Mouse (Mus musculus): Measurements from ENCODE around the gene Crabp2.
A peak's percentile ranks its signal among the peaks of the same experiment; 100 is the strongest.

Gene Crabp2

GRCm38 (mm10) chr3:87927452-87927851 is 21.0 kb upstream of the Crabp2 start:
- DNase-seq (ENCODE audit: low spot score in 2 of 2) = no peak

DNA sequence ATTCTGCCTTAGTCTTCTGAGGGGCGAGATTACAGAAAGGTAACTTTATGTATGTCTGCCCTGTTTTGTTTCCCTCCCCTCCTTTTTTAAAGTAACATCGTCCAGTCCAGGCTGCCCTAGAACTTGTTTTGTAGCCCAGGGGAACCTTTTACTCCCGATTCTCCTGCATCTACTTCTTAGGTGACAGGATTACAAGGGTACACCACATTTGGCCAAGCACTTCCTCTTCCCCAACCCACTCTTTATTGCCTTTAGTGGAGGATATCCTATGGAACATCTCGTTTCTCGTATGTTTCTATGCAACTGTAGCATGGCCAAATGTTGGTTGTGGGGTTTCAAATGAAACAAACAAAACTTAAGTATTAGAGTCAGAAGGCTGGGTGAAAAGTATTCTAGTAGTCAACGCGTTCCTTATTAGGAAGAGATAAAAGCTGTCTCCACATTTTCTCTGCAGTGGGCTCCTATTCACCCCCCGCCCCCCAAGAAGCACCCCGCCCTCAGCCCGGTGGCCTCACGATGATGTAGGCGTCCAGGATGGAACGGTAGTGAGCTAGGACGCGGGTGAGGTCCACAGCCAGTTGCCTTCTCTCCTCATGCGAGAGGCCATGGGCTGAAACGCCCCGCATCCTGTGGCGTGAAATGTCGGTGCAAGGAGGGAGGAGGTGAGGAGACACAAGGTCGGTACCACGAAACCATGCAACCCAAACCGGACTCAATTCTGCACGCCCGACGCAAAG is 19.0 kb upstream of the Crabp2 start:
- no peak for DNase-seq (ENCODE audit: low spot score in 2 of 2)

DNA sequence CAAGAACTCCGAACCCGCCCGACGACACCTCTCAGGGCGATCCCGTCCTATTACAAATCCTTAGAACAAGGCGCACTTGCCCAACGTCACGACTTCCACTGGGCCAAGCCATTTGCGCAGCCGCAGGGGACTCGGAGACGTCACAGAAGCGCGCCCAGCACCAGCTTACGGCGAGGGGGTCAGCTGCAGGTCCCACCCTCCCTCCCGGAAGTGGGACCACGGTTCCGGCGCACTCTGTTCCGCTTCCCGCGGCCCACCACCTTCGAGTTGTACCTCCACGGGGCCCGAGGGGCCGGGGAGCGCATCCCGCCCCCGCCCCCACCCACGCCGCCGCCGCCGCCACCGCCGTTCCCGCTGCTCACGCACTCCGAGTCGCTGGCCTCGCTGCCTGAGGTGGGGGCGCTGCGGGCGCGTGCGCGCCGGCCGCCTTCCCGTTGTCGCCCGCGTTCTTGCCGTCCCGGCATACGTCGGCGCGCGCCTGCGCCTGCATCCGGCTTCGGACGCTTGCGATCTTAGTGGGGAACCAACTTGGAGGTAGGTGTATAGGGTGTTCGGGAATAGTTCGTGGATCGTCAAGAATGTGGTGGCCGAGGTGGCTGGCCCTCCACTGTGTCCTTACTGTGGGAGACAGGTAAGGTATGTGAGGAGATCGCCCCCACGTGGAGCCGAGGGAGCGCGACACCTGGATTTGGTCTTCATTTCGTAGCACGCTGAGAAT is 18.2 kb upstream of the Crabp2 start, which contains the start of the genes Isg20l2 and Rrnad1:
TSS of gene Isg20l2 (plus strand) at position 237 of the 718 bp plus-strand sequence.
TSS of gene Rrnad1 (minus strand) at position 640 of the 718 bp plus-strand sequence.
- DNase-seq (ENCODE audit: low spot score in 2 of 2) = peak; percentile 96

- DNase-seq (ENCODE audit: low spot score in 2 of 2) = no peak
Measured at GRCm38 (mm10) chr3:87934026-87934425, 14.4 kb upstream of the Crabp2 start.

DNA sequence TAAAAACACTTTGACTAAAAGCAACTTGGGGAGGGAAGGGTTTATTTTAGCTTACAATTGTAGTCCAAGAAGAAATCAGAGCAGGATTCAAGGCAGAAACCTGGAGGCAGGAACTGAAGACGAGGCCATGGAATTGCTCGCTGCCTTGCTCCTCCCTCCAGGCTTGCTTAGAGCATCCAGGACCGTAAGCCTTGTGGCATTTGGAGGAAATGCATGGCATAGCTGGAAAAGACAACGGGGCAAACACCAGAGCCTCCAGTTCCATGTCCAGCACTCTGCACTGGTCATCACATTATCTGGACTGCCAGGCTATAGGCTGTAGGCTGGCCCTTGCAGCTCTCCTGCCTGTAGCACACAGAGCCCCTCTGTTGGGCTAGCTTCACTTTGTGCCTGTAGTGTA is 14.0 kb upstream of the Crabp2 start:
- no peak for DNase-seq (ENCODE audit: low spot score in 2 of 2)

DNA sequence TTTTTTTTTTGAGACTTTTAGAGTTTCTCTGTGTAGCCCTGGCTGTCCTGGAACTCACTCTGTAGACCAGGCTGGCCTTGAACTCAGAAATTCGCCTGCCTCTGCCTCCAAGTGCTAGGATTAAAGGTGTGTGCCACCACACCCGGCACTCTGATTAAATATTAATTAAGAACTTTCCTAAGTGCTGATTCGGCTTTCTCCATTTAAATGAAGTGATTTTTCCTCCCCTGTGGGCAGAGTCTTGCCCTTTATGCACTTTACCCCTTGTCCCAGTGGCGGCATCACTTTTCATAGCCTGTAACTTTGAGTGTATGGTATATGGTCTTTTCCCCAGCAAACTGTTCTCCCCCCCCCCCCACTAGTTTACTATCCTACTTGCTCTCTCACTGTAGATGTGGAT is 13.3 kb upstream of the Crabp2 start:
- no peak for DNase-seq (ENCODE audit: low spot score in 2 of 2)

- peak in 1 of 2 experiments; percentile 56 for DNase-seq (ENCODE audit: low spot score in 2 of 2)
Measured at GRCm38 (mm10) chr3:87935776-87936175, 12.7 kb upstream of the Crabp2 start.

DNA sequence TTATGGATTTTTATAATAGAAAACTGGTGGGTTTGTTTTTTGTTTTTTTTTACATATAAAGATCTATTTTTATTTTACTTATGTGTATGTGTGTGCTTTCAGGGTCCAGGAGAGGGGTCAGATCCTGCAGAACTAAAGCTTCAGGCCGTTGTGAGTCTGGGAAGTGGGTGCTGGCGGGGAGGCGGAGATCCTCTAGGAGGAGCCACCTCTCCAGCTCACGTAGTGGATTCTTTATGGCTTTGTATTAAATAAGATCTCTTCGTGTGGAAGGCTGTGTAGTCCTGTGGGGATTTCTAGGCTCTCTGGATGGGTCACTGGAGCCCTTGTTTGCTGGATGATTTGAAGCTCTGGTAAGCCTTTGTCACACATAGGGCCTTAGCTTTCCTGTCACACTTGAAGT is 7.9 kb upstream of the Crabp2 start:
- no peak for DNase-seq (ENCODE audit: low spot score in 2 of 2)

GRCm38 (mm10) chr3:87942471-87942870 is 6.0 kb upstream of the Crabp2 start:
- no peak for DNase-seq (ENCODE audit: low spot score in 2 of 2)

DNA sequence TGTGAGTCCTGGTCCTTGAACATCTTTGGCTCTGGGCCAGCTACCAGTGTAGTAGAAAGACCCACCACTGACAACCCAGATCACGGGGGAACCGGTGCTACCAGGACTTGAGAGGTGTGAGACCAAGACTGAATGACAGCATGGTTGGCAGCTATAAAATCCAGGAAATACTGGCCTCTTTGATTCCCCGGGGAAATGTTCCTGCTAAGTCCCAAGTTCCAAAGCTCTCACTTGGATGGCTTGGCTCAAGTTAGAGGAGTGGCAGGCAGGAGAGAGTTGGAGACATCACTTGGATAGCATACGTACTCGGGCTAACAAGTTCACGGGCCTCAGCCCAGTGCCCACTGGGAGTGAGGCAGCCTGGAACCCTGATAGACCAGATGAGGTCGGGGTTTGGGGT is 4.9 kb upstream of the Crabp2 start:
- no peak for DNase-seq (ENCODE audit: low spot score in 2 of 2)

DNA sequence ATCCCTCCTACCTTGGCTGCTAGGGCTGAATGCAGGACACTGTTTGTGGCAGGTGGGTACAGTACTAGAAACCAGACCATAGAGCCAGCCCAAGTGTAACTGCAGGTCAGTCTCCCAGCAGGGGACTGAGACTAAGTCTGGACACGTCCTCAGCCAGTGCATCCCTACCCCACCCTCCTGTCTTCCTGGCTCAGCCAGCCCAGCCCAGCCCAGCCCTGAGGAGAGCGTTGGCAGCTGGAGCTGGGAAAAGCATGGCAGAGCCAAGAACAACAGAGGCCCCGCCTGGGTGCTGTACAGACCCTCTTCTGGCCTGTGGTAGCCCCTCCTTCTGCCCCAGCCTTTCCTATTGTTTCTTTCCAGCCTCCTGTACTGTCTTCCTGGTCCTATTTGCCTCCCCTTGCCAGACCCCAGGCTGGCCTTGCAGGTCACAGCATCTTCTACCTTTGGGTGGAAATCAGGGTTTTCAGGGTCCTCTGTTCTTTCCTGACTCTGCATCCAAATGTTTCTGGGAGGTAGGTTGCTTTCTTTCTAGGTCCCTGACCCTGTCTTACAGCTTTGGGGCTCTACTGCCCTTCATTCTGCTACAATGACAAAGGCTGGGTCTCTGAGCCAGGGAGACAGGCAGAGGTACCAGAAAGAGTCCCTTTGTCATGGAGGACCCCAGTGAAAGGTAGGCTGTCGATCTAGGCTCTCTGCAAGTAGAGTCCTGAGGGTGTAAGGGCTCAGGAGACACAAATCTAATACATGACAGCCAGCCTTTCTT is 3.4 kb upstream of the Crabp2 start:
- DNase-seq (ENCODE audit: low spot score in 2 of 2) = peak in 1 of 2 experiments; percentile 21

DNA sequence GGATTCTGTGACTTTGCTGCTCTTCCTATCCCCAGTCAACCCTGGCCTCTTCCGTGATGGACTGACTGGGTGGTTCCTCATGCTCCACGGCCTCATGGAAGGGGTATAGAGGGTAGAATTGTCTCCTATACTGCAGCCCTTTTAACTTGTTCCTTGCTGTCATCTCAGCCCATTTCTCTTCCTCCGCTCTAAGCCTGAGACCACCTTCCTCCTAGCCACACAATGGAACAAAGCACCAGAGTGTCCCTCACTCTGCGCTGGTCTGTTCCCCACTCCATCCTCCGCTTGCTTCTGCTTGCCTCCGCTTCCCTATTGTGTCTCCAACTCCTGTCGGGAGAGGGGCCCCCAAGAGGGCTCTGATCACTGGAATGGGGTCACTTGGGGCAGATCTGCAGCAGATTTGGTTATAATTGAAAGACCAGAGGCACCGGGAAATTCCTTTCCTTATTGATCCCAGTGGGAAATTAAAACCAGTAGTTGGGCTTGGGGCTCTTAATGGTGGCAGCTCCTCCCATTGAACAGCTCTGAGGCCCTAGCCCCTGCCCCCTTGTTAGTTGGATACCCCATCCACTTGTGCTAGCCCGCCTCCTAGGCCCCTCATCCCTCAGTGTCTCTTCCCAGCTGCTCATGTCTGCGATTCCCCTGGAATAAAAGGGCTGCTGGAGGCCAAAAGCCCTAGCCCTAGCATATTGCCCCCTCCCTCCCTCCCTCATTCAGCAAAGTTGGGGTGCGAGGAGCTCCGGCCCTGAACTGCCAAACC is 2.5 kb upstream of the Crabp2 start:
- no peak for DNase-seq (ENCODE audit: low spot score in 2 of 2)

DNA sequence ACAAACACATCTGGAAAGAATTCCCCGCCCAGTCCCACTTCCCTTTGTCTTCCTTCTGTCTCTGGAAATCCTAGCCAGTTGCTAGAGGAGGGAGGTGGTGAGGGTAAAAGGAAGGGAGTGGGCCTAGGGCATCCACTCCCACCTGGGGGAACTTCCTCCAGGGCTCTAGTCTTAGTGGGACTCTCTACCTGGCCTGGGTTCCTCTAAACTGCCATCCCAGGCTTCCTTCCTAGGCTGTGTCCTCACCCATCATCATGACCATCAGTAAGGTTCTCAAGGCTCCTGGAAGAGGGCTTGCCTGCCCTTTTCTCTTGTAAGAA is 2.0 kb upstream of the Crabp2 start:
- no peak for DNase-seq (ENCODE audit: low spot score in 2 of 2)

DNA sequence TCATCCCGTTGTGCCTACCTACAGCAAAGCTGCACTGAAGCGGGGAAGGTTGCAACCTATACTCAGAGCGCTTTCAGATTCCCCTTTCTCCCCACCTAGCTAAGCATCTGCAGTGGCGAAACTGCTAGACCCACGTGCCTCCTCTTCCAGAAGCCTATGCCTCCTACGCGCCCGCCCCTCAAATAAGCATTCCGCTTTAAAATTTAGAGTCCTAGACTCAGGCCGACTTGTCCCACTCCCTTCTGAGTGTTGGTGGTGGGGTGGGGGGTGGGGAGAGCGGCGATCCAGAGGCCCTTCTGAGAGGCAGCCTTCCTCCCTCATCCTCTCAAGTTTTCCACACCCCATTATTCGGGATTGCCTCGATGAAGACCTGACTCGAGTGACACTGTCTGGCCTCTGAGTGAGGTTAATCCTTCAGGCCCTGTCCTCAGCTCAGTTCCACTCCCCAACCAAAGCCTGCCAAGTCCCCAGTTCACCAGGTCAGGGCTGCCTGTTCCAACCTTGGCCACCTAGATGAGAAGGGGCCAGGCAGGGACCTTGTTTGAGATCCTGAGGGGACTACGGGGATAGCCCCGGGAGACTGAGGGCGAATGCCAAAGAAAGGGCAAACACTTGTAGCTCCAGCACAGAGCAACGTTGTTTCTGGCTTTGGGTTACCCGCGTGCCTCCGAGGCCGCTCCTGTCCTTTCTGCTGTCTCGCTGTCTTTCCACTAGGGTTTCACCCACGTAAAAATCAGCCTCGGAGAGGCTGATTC is 1.2 kb upstream of the Crabp2 start:
- DNase-seq (ENCODE audit: low spot score in 2 of 2) = no peak

GRCm38 (mm10) chr3:87947811-87948199 is 661 bp upstream of the Crabp2 start:
- DNase-seq (ENCODE audit: low spot score in 2 of 2) = no peak

- no peak for DNase-seq (ENCODE audit: low spot score in 2 of 2)
Measured at GRCm38 (mm10) chr3:87949266-87949954, 944 bp downstream of the Crabp2 start.

DNA sequence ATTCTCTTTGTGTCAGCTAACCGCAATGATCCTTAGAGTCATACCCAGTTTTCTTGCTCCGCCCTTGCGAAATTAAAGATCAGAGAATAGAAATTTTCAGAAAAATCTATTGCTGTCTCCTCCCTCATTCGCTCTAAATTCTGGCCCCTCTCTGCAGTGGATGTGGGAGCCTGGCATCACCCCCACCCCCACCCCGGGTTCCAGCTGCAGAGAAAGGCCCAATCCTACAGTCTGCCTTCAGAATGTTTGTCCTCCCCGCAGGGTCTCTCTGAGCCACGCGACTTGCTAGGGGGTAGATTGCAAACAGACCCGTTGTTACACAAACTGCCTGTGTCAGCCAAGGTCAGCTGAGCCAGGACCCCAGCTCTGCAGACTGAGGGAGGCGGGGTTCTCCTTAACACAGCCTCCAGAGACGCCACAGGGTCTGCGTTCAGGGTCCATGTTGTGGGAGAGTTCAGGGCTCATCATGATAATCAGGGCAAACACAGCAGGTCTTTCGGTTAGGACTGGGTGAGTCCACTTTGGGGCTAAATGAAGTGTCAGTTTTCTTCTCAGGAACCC is 1.6 kb downstream of the Crabp2 start:
- DNase-seq (ENCODE audit: low spot score in 2 of 2) = no peak

- DNase-seq (ENCODE audit: low spot score in 2 of 2) = no peak
Measured at GRCm38 (mm10) chr3:87951946-87952345, 3.5 kb downstream of the Crabp2 start.

GRCm38 (mm10) chr3:87952440-87952839 is 4.0 kb downstream of the Crabp2 start:
- no peak for DNase-seq (ENCODE audit: low spot score in 2 of 2)

DNA sequence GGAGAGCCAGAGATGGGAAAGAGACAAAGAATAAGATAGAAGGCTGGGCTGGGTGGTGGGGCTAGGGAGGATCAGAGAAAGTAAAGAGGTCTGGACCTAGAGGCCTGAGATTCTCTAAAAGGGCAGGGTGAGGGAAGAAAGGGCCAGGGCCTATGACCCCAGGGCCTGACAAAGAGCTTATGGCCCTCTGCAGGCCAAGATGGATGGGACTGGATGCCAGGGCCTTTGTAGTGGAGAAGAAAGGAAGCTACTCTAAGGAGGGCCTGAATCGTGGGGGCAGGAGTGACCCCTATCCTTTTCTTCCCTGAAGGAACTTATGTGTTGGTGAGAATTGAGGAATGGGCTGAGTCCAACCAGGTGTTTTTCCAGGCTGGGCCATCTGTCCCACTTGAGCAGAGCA is 9.6 kb downstream of the Crabp2 start:
- no peak for DNase-seq (ENCODE audit: low spot score in 2 of 2)

Data from heart, adult 9 months (tissue).